Mouse (Mus musculus): ENCODE results near the gene Iqcd. TPM values are rescaled to one million over a fixed set of nuclear protein-coding genes. Genes with fewer than 3 reads are reported as not detected.

Iqcd gene
- under 1 TPM; 0.24 to 0.89 TPM for polyA plus RNA-seq (2017; shearing (Covaris generic))

GRCm38 (mm10) chr5:120588569-120589094 is at the start of gene Iqcd, which contains the start of gene Tpcn1:
Gene Iqcd, plus strand, starts transcription at chr5:120589016.
Gene Tpcn1, minus strand, starts transcription at chr5:120588673.

GRCm38 (mm10) chr5:120612442-120612821 is 23.6 kb downstream of the Iqcd start, which contains the start of the genes Rita1 and Ddx54:
Gene Rita1, minus strand, starts transcription at chr5:120612589.
Gene Ddx54, plus strand, starts transcription at chr5:120612739.

GRCm38 (mm10) chr5:120634131-120634530 is 45.3 kb downstream of the Iqcd start, which contains the start of gene Cfap73:
Gene Cfap73, minus strand, starts transcription at chr5:120634235.

GRCm38 (mm10) chr5:120648569-120649373 is 60.0 kb downstream of the Iqcd start, which contains the start of gene Rasal1:
Gene Rasal1, plus strand, starts transcription at chr5:120648812.

Other genes with a start within 250 kb of the Iqcd start
- gene Lhx5, start 157.3 kb upstream of the Iqcd start, polyA plus RNA-seq (2017; shearing (Covaris generic)), result 1 to 10 TPM in 1 of 2 experiments, under 1 TPM in 1; 0.30 to 1.4 TPM
- gene Sdsl, start 116.2 kb upstream of the Iqcd start, polyA plus RNA-seq (2017; shearing (Covaris generic)), result not detected
- under 1 TPM in 1 of 2 experiments, not detected in 1; 0.93 TPM for gene Sds, start 112.5 kb upstream of the Iqcd start, polyA plus RNA-seq (2017; shearing (Covaris generic))
- gene Plbd2, start 85.4 kb upstream of the Iqcd start, polyA plus RNA-seq (2017; shearing (Covaris generic)), result 10 to 100 TPM; 36.8 to 42.6 TPM
- 10 to 100 TPM; 11.6 to 16.9 TPM for gene Slc8b1, start 77.8 kb upstream of the Iqcd start, polyA plus RNA-seq (2017; shearing (Covaris generic))
- gene Tpcn1, start 343 bp upstream of the Iqcd start, polyA plus RNA-seq (2017; shearing (Covaris generic)), result 10 to 100 TPM; 15.0 to 20.0 TPM
- 1 to 10 TPM; 4.3 to 5.4 TPM for gene Rita1, start 23.6 kb downstream of the Iqcd start, polyA plus RNA-seq (2017; shearing (Covaris generic))
- 10 to 100 TPM; 61.0 to 81.8 TPM for gene Ddx54, start 23.7 kb downstream of the Iqcd start, polyA plus RNA-seq (2017; shearing (Covaris generic))
- under 1 TPM in 1 of 2 experiments, not detected in 1; 0.51 TPM for gene Cfap73, start 45.2 kb downstream of the Iqcd start, polyA plus RNA-seq (2017; shearing (Covaris generic))
- gene Rasal1, start 59.8 kb downstream of the Iqcd start, polyA plus RNA-seq (2017; shearing (Covaris generic)), result 10 to 100 TPM; 11.8 to 13.8 TPM
- 100 to 1,000 TPM; 178 to 347 TPM for gene Dtx1, start 122.9 kb downstream of the Iqcd start, polyA plus RNA-seq (2017; shearing (Covaris generic))
- 1 to 10 TPM; 1.3 to 3.1 TPM for gene Oas2, start 160.8 kb downstream of the Iqcd start, polyA plus RNA-seq (2017; shearing (Covaris generic))
- 10 to 100 TPM; 10.6 to 13.7 TPM for gene Oas3, start 188.6 kb downstream of the Iqcd start, polyA plus RNA-seq (2017; shearing (Covaris generic))
- gene Oas1e, start 206.5 kb downstream of the Iqcd start, polyA plus RNA-seq (2017; shearing (Covaris generic)), result under 1 TPM in 1 of 2 experiments, not detected in 1; 0.40 TPM
- 10 to 100 TPM; 13.8 to 14.6 TPM for gene Oas1c, start 223.5 kb downstream of the Iqcd start, polyA plus RNA-seq (2017; shearing (Covaris generic))